Mouse (Mus musculus): ENCODE data around the gene Coa3.

DNA sequence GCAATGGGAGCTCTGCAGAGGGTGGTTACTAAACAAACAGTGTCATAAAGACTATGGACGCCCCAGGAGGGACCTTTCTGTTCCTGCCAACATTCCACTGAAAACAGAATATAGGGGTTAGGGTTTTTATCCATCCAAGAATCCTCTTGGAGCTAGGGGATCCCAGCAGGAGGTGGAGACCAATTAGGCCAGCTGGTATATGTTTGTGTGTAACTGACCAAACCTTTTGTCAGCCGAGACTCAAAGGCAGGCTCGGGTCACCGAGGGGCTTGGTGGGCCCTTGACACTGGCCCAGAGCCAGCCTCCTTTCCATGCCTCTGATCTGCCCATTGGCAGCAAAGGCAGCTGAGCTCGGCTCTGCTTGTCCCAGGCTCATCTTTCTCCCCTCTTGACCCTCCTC is 4.0 kb upstream of the Coa3 start:
- TF ChIP-seq CTCF (IDR thresholded peaks at IDR 0.05; ENCODE audit: borderline replicate concordance, extremely low read depth, insufficient read depth, insufficient read length) (no peak), POLR2A (IDR thresholded peaks at IDR 0.05; ENCODE audit: borderline replicate concordance, extremely low read depth, insufficient read depth, insufficient read length, poor library complexity, severe bottlenecking) (no peak)
